Mouse (Mus musculus) frontal cortex, adult (tissue): ENCODE measurements at regions not wholly inside any gene's neighbourhood (a gene's known extent, or its start where the extent isn't known, plus 50 kb on each side); places are given as distances from the start of the nearest gene placed in this dataset.

Source experiments
- ATAC-seq: cut with Nextera tagmentation; 2 replicates; pipeline ENCODE4 v1.9.2; 2017; ENCODE audit warnings: mild to moderate bottlenecking, moderate library complexity, mixed read lengths; ENCODE audit not compliant: low TSS enrichment

GRCm38 (mm10) chr1:55807028-55807427 is 401.3 kb downstream of the Plcl1 start:
- peak; percentile 65 for ATAC-seq

- ATAC-seq = no peak
Measured at GRCm38 (mm10) chr1:55808724-55809519, 403.2 kb downstream of the Plcl1 start.

GRCm38 (mm10) chr1:55812486-55812885 is 406.8 kb downstream of the Plcl1 start:
- ATAC-seq = no peak

- ATAC-seq = no peak
Measured at GRCm38 (mm10) chr1:55820866-55821500, 415.3 kb downstream of the Plcl1 start.

- no peak for ATAC-seq
Measured at GRCm38 (mm10) chr1:55822599-55822998, 416.9 kb downstream of the Plcl1 start.

- no peak for ATAC-seq
Measured at GRCm38 (mm10) chr1:55827191-55827590, 421.5 kb downstream of the Plcl1 start.

- peak; percentile 57 for ATAC-seq
Measured at GRCm38 (mm10) chr1:55835281-55835680, 429.6 kb downstream of the Plcl1 start.

GRCm38 (mm10) chr1:55836750-55837149 is 431.0 kb downstream of the Plcl1 start:
- ATAC-seq = no peak

GRCm38 (mm10) chr1:55837366-55837765 is 431.6 kb downstream of the Plcl1 start:
- no peak for ATAC-seq

- peak; percentile 92 for ATAC-seq
Measured at GRCm38 (mm10) chr1:55838168-55838567, 432.4 kb downstream of the Plcl1 start.

- peak; percentile 93 for ATAC-seq
Measured at GRCm38 (mm10) chr1:55848806-55849205, 443.1 kb downstream of the Plcl1 start.

- no peak for ATAC-seq
Measured at GRCm38 (mm10) chr1:55852354-55852753, 446.6 kb downstream of the Plcl1 start.

- ATAC-seq = no peak
Measured at GRCm38 (mm10) chr1:55859113-55859512, 453.4 kb downstream of the Plcl1 start.

- ATAC-seq = no peak
Measured at GRCm38 (mm10) chr1:55863113-55863512, 457.4 kb downstream of the Plcl1 start.

- ATAC-seq = no peak
Measured at GRCm38 (mm10) chr1:55865274-55865673, 459.6 kb downstream of the Plcl1 start.

GRCm38 (mm10) chr1:55866677-55867076 is 461.0 kb downstream of the Plcl1 start:
- ATAC-seq = no peak

GRCm38 (mm10) chr1:55873583-55873982 is 467.9 kb downstream of the Plcl1 start:
- ATAC-seq = no peak

- peak; percentile 98 for ATAC-seq
Measured at GRCm38 (mm10) chr1:55874143-55874867, 468.6 kb downstream of the Plcl1 start.

GRCm38 (mm10) chr1:55874868-55875144 is 469.1 kb downstream of the Plcl1 start:
- ATAC-seq = peak; percentile 85

GRCm38 (mm10) chr1:55884576-55884975 is 478.9 kb downstream of the Plcl1 start:
- ATAC-seq = no peak

GRCm38 (mm10) chr1:55886383-55887070 is 480.8 kb downstream of the Plcl1 start:
- ATAC-seq = peak; percentile 53

GRCm38 (mm10) chr1:55887386-55887785 is 481.7 kb downstream of the Plcl1 start:
- ATAC-seq = no peak
